Mouse (Mus musculus): ENCODE results near the gene Med27.
"Not testable (repeated sequence)": the region's sequence is repeated elsewhere in the genome, so short reads cannot be mapped to it uniquely, and the experiment has no call there.

Med27 gene

DNA sequence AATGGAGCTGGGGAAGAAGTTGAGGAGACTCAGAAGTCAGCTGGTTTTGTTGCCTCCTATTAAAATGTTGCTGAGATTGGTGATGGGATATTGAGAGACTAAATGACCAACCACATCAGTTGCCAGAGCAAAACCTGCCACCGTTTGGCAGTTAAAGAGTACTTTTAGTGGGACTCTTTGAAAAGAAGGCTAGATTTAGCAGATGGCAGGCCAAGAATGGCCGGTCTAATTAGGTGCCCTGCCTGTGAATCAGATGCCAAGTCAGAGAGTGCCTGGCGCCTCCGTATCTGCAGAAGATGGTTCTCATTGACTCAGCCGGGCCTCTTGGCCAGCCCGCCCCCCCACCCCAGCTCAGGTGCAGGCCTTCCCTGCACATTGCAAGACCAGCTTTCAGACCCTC lies 173.6 kb downstream of the Med27 start:
- no peak for DNase-seq (ENCODE audit: low read depth)

GRCm38 (mm10) chr2:29521486-29521885 lies 174.9 kb downstream of the Med27 start:
- DNase-seq (ENCODE audit: low read depth) = no peak

DNA sequence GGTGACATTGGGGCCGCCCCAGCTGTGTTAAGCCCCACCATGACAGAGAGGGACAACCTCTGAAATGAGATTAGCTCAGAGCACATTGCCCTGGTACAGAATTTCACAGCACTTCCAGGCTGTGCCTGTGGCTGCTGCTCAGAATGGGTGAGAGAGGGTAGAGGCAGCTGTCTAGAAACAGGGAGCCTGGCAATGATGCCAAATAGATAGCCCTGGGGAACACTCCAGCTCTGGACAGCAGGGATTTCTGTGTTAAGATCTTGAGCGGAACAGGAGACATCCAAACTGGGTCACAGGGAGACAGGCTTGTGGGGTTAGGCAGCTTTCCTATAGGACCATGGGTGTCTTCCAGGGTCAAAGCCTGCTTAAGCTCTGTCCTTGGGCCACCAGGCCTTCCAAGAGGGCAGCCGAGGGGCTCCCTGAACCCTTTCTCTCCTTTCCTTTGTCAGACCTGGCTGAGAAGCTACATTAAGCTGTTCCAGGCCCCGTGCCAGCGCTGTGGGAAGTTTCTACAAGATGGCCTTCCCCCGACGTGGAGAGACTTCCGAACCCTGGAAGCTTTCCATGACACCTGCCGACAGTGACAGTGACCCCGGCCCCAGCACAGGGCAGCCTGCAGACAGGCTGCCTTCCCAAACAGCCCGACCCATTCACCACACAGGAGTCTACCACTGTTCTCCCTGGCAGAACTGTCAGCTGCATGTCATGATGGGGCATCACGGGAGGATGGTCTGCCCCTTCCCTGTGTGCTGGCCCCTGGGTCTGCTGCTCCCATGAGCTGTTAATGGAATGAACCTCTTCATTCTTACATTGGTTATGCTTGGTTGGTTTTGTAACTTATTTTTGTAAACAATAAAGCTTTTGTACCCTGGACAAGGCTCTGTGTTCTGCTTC lies 177.5 kb downstream of the Med27 start:
- no peak for DNase-seq (ENCODE audit: low read depth)

DNA sequence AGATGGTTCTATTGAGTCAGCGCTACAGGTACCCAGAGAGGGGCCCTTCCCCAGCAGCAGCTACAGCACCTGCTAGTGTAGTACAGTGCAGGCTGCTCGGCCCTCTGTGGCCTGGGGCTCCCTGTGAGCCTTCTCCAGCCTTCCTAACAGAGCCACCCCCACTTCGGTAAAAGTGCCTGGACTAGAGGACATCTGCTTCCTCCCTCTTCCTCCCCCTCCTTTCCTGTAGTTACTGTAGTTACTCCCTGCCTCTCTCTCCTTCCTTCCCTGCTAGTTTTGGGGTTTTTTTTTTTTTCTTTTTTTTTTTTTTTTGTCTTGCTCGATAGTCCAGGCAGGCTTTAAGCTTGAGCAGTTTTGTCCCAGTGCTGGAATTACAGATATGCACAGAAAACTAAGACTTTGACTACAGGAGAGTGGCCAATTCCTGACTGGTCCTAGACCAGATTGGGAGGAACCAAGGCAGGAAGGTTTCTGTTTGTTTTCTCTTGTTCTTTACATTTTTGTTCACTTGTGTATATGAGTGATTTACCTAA lies 178.7 kb downstream of the Med27 start:
- DNase-seq (ENCODE audit: low read depth) = no peak

DNA sequence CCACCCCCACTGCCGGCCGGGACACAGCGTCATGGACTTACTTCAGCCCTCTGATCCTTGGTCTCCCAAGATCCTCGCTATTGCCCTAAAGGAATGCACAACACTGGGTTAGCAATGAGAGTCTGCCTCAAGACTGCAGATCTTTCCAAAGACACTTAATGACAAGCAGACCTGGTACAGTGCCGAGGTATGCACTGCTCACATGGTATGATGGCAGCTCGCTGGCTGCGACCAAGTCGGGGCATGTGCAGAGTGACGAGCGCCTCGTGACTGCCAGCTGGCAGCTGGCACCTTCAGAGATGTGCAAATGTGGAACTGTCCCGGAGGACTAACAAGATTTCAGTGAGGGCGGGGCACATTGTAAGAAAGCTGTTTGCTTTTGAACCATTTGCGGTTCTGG lies 179.6 kb downstream of the Med27 start:
- DNase-seq (ENCODE audit: low read depth) = peak; percentile 44

DNA sequence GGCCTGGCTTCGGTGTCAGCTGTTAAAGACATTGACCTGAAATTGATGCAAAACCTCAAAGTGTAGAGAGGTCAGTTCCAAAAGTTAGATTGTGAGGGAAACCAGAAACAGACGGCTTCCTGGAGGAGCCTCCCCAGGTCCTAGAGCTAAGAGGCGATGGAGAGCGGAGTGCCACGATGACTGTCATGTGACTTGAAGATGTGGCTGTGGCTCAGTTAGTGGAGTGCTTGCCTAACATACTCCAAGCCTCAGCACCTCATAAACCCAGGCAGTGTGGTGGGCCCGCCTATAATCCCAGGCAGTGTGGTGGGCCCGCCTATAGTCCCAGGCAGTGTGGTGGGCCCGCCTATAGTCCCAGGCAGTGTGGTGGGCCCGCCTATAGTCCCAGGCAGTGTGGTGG lies 180.9 kb downstream of the Med27 start:
- DNase-seq (ENCODE audit: low read depth) = not testable (repeated sequence)

- no peak for DNase-seq (ENCODE audit: low read depth)
Measured at GRCm38 (mm10) chr2:29528811-29529210, 182.2 kb downstream of the Med27 start.

- not testable (repeated sequence) for DNase-seq (ENCODE audit: low read depth)
Measured at GRCm38 (mm10) chr2:29529788-29530187, 183.2 kb downstream of the Med27 start.

DNA sequence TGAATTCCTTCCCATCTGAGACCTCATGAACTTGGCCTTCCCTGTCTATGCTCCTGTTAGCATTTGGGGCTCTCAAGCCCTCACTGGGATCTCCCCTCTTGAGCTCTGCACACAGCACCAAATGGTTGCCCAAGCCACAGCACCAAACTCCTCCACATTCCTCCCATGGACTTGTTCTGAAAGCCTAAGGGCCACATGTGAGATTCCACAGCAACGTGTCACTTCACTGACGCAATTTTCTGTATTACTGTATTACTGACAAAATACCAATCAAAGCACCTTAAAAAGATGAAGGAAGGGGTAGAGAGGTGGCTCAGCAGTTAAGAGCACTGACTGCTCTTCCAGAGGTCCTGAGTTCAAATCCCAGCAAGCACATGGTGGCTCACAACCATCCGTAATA lies 185.6 kb downstream of the Med27 start:
- no peak for DNase-seq (ENCODE audit: low read depth)

DNA sequence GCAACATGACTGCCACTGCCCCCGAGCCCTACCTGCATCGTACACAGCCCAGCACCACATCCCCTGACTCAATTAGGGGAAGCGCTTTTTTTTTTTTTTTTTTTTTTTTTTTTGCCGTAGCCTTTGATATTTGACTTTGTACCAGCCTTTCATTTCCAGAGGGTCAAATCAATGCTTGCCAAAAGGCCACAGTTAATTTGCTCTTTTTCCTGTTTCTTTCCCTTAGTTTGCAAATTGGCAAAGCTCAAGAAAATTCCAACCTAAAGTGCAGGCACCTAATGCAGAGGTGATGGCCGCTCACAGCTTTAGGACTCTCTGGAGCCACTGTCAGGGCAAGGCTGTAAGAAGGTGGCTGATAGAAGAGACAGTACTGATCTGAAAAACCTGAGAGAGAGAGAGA lies 186.3 kb downstream of the Med27 start:
- no peak for DNase-seq (ENCODE audit: low read depth)

DNA sequence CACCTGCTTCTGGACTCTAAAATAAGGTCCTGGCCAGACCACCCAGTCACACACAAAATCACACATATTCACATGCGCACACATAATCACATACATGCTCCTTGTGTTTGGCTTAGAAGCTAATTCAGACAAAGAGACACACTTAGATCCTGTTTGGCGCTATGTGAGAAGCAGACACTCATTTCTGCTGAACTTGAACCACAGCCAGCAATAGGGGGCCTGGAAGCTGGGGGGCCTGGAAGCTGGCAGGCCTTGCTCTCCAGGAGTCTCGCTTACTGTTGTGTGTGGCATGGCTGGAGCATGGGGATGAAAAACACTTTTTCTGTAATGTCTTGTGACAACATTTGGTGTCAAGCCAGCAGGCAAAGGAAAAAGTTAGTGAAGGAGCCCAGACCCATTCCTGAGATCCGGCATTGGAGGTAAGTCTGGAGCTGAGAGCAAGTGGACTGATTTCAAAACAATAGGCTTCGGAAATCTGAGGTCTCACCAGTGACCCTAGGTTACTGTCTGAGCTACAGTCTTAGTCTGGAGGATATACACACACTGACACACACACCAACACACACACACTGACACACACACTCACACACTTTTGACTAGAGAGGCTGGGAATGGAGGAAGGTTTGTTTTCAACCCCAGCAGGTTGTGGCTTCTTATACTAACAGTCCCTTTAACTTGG lies 189.1 kb downstream of the Med27 start:
- DNase-seq (ENCODE audit: low read depth) = no peak

- no peak for DNase-seq (ENCODE audit: low read depth)
Measured at GRCm38 (mm10) chr2:29536481-29536880, 189.9 kb downstream of the Med27 start.

DNA sequence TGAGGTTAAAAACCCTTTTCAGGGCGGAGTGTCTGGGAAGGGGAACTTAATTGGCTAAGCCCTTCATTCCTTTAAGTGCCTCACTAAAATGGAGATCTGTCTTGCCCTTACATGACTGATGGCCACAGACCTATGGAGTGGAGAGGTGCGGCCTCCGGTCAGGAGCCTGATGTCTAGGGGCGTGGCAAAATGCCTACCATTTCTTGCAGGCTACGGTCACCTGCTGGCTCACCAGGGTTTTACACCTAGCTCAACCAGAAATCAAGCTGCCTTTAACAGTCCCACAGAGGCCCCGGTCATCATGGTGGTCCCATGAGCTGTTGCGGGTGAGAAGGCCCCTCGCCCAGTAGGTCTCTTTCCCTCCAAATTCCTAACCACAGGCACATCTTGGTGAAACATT lies 190.7 kb downstream of the Med27 start:
- no peak for DNase-seq (ENCODE audit: low read depth)

GRCm38 (mm10) chr2:29542039-29542438 lies 195.4 kb downstream of the Med27 start:
- no peak for DNase-seq (ENCODE audit: low read depth)

- no peak for DNase-seq (ENCODE audit: low read depth)
Measured at GRCm38 (mm10) chr2:29546571-29546970, 200.0 kb downstream of the Med27 start.

GRCm38 (mm10) chr2:29551816-29552585 lies 205.4 kb downstream of the Med27 start:
- DNase-seq (ENCODE audit: low read depth) = no peak

DNA sequence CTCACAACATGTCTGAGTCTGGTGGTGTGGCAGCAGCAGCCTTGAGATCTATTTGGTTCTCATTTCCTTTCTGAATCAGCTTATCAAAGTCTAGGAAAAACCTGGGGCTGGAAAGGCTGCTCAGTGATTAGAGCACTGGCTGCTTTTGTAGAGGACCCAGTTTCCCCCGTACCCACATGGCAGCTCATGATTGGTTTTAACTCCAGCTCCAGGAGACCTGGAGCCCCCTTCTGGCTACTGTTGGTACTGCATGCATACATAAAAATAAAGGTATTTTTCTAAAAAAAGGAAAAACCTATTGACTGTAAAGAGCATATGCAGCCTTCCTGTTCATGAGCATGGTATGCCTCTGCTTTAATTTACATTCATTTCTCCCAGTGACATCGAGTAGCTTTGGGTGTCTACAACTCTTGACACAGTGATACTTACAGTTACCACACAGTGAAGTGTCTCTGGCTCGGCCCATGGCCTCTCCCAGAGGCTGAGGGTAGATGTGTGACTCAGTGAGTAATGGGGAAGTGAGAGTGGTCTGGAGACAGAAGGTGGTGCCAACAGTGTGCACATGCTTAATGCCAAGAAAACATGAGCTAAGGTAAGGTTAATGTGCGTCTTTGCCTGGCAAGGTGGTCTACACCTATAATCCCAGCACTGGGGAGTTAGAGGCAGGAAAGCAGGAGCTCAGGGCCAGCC lies 207.5 kb downstream of the Med27 start:
- DNase-seq (ENCODE audit: low read depth) = no peak

DNA sequence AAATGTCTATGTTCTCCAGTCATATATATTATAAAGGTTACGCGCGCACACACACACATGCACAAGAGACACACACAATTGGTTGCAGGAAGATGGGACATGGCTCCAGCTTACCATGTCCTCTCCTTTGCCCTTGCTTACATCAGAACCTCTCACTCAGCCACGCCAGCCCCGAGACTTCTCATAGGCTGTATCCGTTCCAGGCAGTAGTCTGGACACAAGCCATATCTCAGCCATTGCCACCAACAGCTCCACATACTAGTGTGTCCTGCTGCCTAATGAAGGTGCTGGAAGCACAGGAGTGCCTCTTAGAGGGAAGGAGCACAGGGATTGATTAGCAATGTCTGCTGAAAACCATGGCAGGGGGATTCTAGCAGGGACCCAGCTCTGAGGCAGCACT lies 211.9 kb downstream of the Med27 start:
- DNase-seq (ENCODE audit: low read depth) = no peak

- DNase-seq (ENCODE audit: low read depth) = no peak
Measured at GRCm38 (mm10) chr2:29559955-29560354, 213.3 kb downstream of the Med27 start.

DNA sequence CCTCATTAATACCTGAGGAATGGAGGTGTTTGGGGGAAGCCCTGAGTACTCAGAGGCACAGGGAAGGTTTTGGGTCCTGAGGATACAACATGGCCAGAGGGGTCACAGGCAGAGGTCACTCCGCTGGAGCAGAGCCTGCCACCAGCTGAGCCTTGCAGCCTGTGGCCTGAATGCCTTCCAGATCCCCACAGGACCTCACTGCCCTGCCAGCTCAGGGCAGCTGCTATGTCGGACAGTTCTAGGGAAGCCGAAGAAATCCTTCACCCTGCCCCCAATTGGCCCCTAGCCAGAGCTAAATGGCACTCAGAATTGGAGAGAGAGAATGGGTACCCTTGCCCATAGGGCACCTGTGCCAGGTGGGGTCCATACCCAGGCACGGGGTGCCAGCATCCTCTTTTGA lies 214.8 kb downstream of the Med27 start:
- no peak for DNase-seq (ENCODE audit: low read depth)

DNA sequence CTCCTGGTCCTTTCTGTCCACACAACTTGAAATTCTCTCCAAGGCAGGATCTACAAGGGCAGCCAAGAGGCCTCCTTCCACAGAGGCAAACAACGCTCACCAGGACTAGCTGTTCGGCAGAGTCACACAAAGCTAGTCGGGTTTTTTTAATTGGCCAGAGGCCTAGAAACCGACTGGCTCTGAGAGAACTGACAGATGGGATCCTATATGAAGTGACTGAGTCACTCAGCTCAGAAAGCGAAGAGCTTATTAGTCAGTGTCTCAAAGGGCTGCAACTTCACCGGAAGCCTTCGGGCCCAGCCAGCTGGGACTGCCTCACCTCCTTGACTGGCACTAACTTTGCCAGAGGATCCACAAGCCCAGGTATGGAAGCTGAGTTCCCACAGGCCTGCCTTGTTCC lies 217.4 kb downstream of the Med27 start:
- DNase-seq (ENCODE audit: low read depth) = no peak
